Mouse (Mus musculus): Measurements from ENCODE around the gene Zbtb12.

GRCm38 (mm10) chr17:34898706-34899052 is 19.4 kb downstream of the Zbtb12 start:
- no peak for TF ChIP-seq GATA1 (IDR thresholded peaks at IDR 0.05; ENCODE audit: borderline replicate concordance, low read length)
- no peak for TF ChIP-seq FLI1 (IDR thresholded peaks at IDR 0.05; ENCODE audit: low read length)
